Mouse (Mus musculus) intestine, postnatal 0 days (tissue): Measurements from ENCODE around the gene Bbs9. TPM values are rescaled to one million over a fixed set of nuclear protein-coding genes. Genes with fewer than 3 reads are reported as not detected.

ENCODE experiments used
- ATAC-seq: fragments of 200-750 bp; cut with Nextera tagmentation; 2 replicates; pipeline ENCODE4 v1.8.0; 2017; ENCODE audit warnings: mild to moderate bottlenecking, moderate TSS enrichment, moderate library complexity
- H3K27ac ChIP-seq: fragments of 300-500 bp; sonication (generic); 2 replicates; pipeline ENCODE4 v1.5.1; 2014; ENCODE audit warnings: mild to moderate bottlenecking, low read depth, low read length, moderate library complexity
- H3K27me3 ChIP-seq: fragments of 300-500 bp; sonication (generic); replicated peaks from 2 replicates; pipeline ENCODE4 v1.6.1; 2014; ENCODE audit warnings: low read length, mixed read lengths; ENCODE audit not compliant: control insufficient read depth, insufficient read depth
- H3K36me3 ChIP-seq: fragments of 300-500 bp; sonication (generic); 2 replicates; pipeline ENCODE4 v1.6.1; 2014; ENCODE audit warnings: mild to moderate bottlenecking, moderate library complexity; ENCODE audit not compliant: control insufficient read depth, insufficient read depth
- H3K4me1 ChIP-seq: fragments of 300-500 bp; sonication (generic); replicated peaks from 2 replicates; pipeline ENCODE4 v1.6.1; 2014; ENCODE audit warnings: antibody characterized with exemption, low read length, mixed read lengths; ENCODE audit not compliant: control insufficient read depth, insufficient read depth
- H3K4me2 ChIP-seq: fragments of 300-500 bp; sonication (generic); replicated peaks from 2 replicates; pipeline ENCODE4 v1.6.1; 2014; ENCODE audit warnings: low read depth, mild to moderate bottlenecking, moderate library complexity
- H3K4me3 ChIP-seq: fragments of 300-500 bp; sonication (generic); 2 replicates; pipeline ENCODE4 v1.5.1; 2014; ENCODE audit warnings: low read depth, low read length
- H3K9ac ChIP-seq: fragments of 300-500 bp; sonication (generic); 2 replicates; pipeline ENCODE4 v1.6.1; 2014; ENCODE audit warnings: mild to moderate bottlenecking, low read depth, low read length
- H3K9me3 ChIP-seq: fragments of 300-500 bp; sonication (generic); 2 replicates; pipeline ENCODE4 v1.6.1; 2016; ENCODE audit warnings: mixed run types; ENCODE audit not compliant: control insufficient read depth
- CTCF ChIP-seq: sonication (generic); IDR thresholded peaks from 2 replicates; pipeline ENCODE4 v1.5.1; 2016; ENCODE audit warnings: low read depth, mild to moderate bottlenecking, control low read depth, antibody characterized with exemption, moderate library complexity
- WGBS: fragments of 180-500 bp; shearing (Covaris S2); extraction: QIAGEN DNeasy Blood & Tissue Kit; methylation state at CpG from one replicate; pipeline ENCODE4 v1.1.7; 2014; 5-methylcytosine and 5-hydroxymethylcytosine counted together
- polyA plus RNA-seq: library from polyadenylated mRNA; unstranded; fragments of >200 nt; fragmentation: Nextera tagmentation; extraction: Ambion mirVana; gene quantifications from 2 replicates; pipeline ENCODE4 v1.2.1, GENCODE M21; 2015

Gene Bbs9
- polyA plus RNA-seq, 1 experiment from 2014 or later: 4.9 TPM

- no peaks in the 10 kb centered on the region for H3K36me3 ChIP-seq
- H3K9me3 ChIP-seq: no peaks in the 10 kb centered on the region
- no peaks in the 10 kb centered on the region for H3K4me1 ChIP-seq
- H3K9ac ChIP-seq: no peak overlapping the region
- H3K4me2 ChIP-seq: no peak overlapping the region
- no peak overlapping the region for H3K4me3 ChIP-seq
- no peak for TF ChIP-seq CTCF
- WGBS: 61% methylated on average over 2 of the region's 2 CpGs
- no peak overlapping the region for H3K27ac ChIP-seq
- ATAC-seq: no peak
- no peaks in the 10 kb centered on the region for H3K27me3 ChIP-seq
Observed at GRCm38 (mm10) chr9:22748617-22749016, 273.1 kb downstream of the Bbs9 start.

DNA sequence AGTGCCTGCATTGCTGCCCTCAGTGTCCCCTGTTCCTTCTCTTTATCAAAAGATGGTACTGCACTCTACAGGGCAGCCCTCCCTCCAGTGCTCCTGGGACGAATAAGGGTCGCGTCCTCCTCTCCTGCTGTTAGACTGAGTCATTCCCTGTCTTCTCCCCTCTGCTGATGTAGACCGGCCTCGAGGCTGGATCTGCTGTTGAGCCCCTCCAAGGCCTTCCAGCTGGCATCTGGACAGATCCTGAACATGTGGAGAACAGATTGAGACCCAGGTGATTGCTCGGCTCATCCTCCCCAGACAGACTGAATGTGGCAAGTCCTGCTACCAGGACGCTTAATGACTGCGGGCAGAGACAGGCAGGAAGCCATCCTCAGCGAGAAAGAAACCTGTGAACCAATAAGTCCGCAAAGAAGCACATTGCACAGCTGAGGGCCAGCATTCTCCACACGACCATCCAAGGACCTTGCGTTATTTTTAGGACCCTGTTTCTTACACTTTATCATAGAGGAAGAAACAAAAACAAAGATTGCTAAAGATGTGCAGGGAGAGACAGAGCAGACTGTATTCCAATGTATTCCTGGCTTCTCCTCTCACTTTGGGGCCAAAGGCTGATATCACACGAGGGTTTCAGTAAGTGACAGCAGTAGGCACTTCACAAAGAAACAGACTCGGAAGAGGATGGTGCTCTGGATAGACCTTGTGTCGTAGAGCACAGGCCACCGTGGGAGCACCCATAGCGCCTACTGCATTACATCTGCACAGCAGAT is 275.4 kb downstream of the Bbs9 start:
- no peak for ATAC-seq
- 80% methylated on average over 17 of the region's 17 CpGs for WGBS

DNA sequence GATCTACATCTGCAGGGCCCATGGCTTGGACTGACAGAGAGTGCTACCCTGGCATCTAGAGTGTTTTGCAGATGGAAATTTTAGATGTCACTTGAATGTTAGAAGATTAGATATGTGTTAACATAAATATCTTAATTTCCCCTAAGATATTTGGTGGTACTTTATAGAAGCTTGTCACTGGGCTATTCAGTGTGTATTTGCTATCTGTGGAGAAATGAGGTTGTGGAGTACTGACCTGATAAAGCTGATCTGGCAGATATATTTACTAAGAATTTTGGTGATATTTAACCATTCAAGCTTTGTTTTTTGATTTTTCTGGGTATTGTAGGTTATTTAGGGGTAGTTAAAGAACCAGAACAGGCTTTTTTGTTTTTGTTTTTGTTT is 276.0 kb downstream of the Bbs9 start:
- Histone ChIP-seq H3K4me1 (no peaks in the 10 kb centered on the region), H3K27ac (no peak overlapping the region), H3K36me3 (no peaks in the 10 kb centered on the region), H3K9ac (no peak overlapping the region), H3K9me3 (no peaks in the 10 kb centered on the region), H3K4me2 (no peak overlapping the region), H3K4me3 (no peak overlapping the region), H3K27me3 (no peaks in the 10 kb centered on the region)
- no peak for TF ChIP-seq CTCF
- no peak for ATAC-seq

More for the DNA sequence above, 275.4 kb downstream of the Bbs9 start:
- Histone ChIP-seq H3K4me2 (no peak overlapping the region), H3K27me3 (no peaks in the 10 kb centered on the region), H3K27ac (no peak overlapping the region), H3K4me1 (no peaks in the 10 kb centered on the region), H3K9ac (no peak overlapping the region), H3K4me3 (no peak overlapping the region), H3K36me3 (no peaks in the 10 kb centered on the region), H3K9me3 (no peaks in the 10 kb centered on the region)
- no peak for TF ChIP-seq CTCF

DNA sequence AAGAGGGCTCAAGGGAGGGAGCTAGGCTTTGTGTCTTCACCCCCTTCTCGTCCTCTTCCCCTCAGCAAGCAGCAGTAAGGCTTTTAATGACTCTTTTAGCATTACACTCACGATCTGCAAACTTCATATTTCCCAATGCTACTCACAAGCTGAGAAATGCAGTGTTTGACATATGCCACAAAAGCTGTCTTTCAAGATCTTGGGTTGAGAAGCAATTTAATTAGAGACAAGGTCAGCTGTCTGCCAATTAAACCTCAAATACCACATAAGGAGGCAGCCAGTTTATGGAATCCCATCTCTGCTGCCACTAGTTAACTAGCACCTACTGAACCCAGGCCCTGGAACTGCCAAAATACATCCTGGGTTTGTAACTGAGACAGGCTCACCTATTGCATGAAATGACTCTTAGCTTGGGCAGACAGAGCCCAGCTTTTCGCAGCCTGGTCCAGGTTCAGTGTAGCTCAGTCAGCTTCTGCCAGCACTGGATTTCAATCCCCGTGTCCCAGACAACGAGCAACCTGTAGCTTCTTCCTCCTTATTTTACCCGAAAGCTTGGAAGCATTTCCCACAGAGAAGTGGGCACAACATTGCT is 278.7 kb downstream of the Bbs9 start:
- Histone ChIP-seq H3K9me3 (no peaks in the 10 kb centered on the region), H3K36me3 (no peaks in the 10 kb centered on the region), H3K27me3 (no peaks in the 10 kb centered on the region), H3K9ac (no peak overlapping the region), H3K4me1 (no peaks in the 10 kb centered on the region), H3K4me2 (no peak overlapping the region), H3K4me3 (no peak overlapping the region), H3K27ac (no peak overlapping the region)
- ATAC-seq: no peak
- TF ChIP-seq CTCF: no peak
- WGBS: 83% methylated on average over 6 of the region's 6 CpGs

GRCm38 (mm10) chr9:22758487-22758886 is 283.0 kb downstream of the Bbs9 start:
- 71% methylated on average over 3 of the region's 3 CpGs for WGBS
- Histone ChIP-seq H3K9ac (no peak overlapping the region), H3K27me3 (no peaks in the 10 kb centered on the region)

GRCm38 (mm10) chr9:22759241-22759640 is 283.7 kb downstream of the Bbs9 start:
- no peak for ATAC-seq
- H3K27me3 ChIP-seq: no peaks in the 10 kb centered on the region
- no peaks in the 10 kb centered on the region for H3K36me3 ChIP-seq
- no peak for TF ChIP-seq CTCF
- WGBS: 68% methylated on average over 3 of the region's 3 CpGs
- H3K4me1 ChIP-seq: no peaks in the 10 kb centered on the region
- no peak overlapping the region for H3K4me2 ChIP-seq
- H3K27ac ChIP-seq: no peak overlapping the region
- no peak overlapping the region for H3K9ac ChIP-seq
- H3K4me3 ChIP-seq: no peak overlapping the region
- no peaks in the 10 kb centered on the region for H3K9me3 ChIP-seq

More at GRCm38 (mm10) chr9:22758487-22758886, 283.0 kb downstream of the Bbs9 start:
- ATAC-seq: no peak
- H3K9me3 ChIP-seq: no peaks in the 10 kb centered on the region
- no peak overlapping the region for H3K4me2 ChIP-seq
- TF ChIP-seq CTCF: no peak
- H3K36me3 ChIP-seq: no peaks in the 10 kb centered on the region
- H3K4me3 ChIP-seq: no peak overlapping the region
- H3K27ac ChIP-seq: no peak overlapping the region
- no peaks in the 10 kb centered on the region for H3K4me1 ChIP-seq
